Mouse (Mus musculus): Measurements from ENCODE around the gene Zc2hc1b. TPM values are rescaled to one million over a fixed set of nuclear protein-coding genes. Genes with fewer than 3 reads are reported as not detected.

Zc2hc1b gene
- total RNA-seq, 2 experiments from 2014 or later = not detected

- ATAC-seq (replicated peaks; ENCODE audit: low FRiP score, poor library complexity, severe bottlenecking) = no peak
These were observed 2.4 kb upstream of the Zc2hc1b start for GRCm38 (mm10) chr10:13180211-13180610.

DNA sequence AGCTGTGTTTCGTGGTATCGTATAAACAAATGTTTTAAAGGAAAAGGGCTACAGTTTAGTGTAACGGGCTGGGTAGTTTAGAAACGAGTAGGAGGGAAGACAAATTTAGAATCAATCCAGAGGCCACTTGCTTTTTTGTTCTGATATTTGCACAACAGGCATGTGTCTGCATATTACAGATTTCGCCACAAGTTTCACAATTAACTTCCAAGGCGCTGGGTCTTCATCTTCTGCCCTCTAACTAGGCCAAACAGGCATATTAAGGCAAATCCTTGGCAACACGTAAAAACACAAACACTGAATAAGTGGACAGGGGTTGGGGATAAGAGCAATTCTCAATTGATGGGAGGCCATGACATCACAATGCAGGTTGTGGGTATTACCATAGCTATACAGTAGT is 2.0 kb downstream of the Zc2hc1b start:
- no peak for ATAC-seq (replicated peaks; ENCODE audit: low FRiP score, poor library complexity, severe bottlenecking)

GRCm38 (mm10) chr10:13172798-13173221 is 5.0 kb downstream of the Zc2hc1b start:
- no peak for ATAC-seq (replicated peaks; ENCODE audit: low FRiP score, poor library complexity, severe bottlenecking)

DNA sequence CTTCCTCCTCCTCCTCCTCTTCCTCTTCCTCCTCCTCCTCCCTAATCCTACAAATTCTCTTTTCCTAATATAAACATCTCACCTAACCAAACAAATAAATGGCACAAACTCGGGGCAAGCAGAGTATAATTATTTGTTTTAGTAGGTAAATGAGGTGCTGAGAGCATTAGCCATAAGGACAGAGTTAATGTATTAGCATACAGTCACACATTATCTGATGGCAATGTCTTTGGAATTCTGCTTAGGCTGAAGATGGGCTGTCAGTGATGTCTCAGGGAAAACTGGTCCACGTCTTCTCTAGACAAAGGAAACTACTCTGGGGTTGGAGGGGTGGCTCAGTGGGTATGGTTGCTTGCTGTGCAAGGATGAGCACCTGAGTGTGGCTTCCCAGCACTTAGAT is 6.4 kb downstream of the Zc2hc1b start:
- ATAC-seq (replicated peaks; ENCODE audit: low FRiP score, poor library complexity, severe bottlenecking) = no peak

GRCm38 (mm10) chr10:13170739-13171448 is 6.9 kb downstream of the Zc2hc1b start:
- ATAC-seq (replicated peaks; ENCODE audit: low FRiP score, poor library complexity, severe bottlenecking) = no peak

DNA sequence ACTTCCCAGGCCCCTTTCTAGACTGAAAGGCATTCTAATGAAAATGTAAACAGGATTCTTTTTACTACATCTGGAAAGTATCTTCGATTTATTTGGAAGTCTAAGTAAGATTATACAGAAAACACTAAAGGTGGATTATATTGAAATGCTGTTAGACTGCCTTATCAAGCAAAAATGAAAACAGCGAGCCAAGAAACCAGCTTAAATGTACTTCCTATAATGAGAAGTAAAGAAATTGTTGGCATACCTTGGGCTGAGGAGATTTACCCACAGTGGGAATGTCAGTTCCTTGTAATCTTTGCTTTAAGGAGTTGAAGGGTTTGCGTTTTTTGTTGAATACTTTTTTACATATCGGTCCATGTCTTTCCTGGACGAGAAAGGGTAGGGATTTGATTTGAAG is 9.4 kb downstream of the Zc2hc1b start:
- no peak for ATAC-seq (replicated peaks; ENCODE audit: low FRiP score, poor library complexity, severe bottlenecking)

GRCm38 (mm10) chr10:13162031-13162430 is 15.8 kb downstream of the Zc2hc1b start:
- no peak for ATAC-seq (replicated peaks; ENCODE audit: low FRiP score, poor library complexity, severe bottlenecking)

GRCm38 (mm10) chr10:13160913-13161312 is 16.9 kb downstream of the Zc2hc1b start:
- no peak for ATAC-seq (replicated peaks; ENCODE audit: low FRiP score, poor library complexity, severe bottlenecking)

- ATAC-seq (replicated peaks; ENCODE audit: low FRiP score, poor library complexity, severe bottlenecking) = no peak
These were observed 22.4 kb downstream of the Zc2hc1b start for GRCm38 (mm10) chr10:13155377-13155776.

- no peak for ATAC-seq (replicated peaks; ENCODE audit: low FRiP score, poor library complexity, severe bottlenecking)
These were observed 24.9 kb downstream of the Zc2hc1b start for GRCm38 (mm10) chr10:13152811-13153364.

DNA sequence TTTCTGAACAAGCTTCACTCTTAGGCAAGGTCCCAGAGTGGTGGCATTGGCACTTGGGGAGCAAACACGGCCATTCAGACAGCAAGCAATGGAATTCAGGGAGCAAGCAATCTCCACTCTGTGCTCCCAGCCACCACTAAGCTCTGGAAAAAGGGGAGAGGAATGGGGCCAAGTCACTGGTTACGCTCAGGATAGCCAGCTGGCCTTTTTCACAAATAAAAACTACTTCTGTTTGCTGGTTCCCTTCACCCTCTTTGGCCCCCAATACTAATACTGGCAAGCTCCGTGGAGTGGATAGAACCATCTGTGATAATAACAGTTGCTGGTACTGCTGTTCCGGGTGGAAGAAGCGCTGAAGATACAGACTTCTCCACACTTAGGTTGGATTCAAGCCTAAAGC is 26.5 kb downstream of the Zc2hc1b start:
- no peak for ATAC-seq (replicated peaks; ENCODE audit: low FRiP score, poor library complexity, severe bottlenecking)

- ATAC-seq (replicated peaks; ENCODE audit: low FRiP score, poor library complexity, severe bottlenecking) = no peak
These were observed 27.4 kb downstream of the Zc2hc1b start for GRCm38 (mm10) chr10:13150435-13150834.

DNA sequence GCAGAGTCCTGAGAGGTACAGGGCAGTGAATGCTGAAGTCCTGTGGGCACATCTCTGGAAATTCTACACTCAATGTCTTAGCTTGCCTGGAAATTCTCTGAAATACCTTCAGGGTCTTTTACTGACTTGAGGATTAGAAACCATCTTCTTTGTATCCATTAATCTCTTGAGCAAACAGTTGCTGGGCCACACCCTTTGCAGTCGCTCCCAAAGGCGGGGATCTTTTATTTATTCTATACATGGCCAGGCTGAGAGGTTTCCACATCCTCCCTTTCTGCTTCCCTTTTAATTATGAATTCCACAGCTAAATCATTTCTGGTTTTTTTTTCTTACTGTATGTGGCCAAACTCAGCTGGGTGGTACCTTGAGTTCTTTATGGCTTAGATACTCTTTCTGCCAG is 37.4 kb downstream of the Zc2hc1b start:
- no peak for ATAC-seq (replicated peaks; ENCODE audit: low FRiP score, poor library complexity, severe bottlenecking)

GRCm38 (mm10) chr10:13137906-13138305 is 39.9 kb downstream of the Zc2hc1b start:
- ATAC-seq (replicated peaks; ENCODE audit: low FRiP score, poor library complexity, severe bottlenecking) = no peak

DNA sequence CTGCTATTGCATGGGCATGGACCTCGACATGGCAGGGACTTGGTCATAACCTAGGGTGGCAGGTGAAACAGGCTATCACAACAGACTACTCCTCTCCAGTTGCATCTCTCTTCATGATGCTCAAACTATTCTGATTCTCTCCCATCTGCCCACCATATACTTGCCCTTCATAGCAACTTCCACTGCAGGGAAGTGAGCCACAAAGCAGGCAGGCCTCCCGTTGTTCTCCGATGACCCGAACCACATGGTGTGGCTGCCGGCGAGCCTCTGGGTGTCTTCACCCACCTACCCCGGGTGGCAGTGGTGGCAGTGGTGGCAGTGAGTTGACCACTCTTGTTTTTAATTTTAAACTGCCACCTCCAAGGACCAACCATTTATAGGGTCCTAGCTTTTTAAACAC is 42.1 kb downstream of the Zc2hc1b start:
- ATAC-seq (replicated peaks; ENCODE audit: low FRiP score, poor library complexity, severe bottlenecking) = no peak

GRCm38 (mm10) chr10:13135276-13135675 is 42.5 kb downstream of the Zc2hc1b start:
- ATAC-seq (replicated peaks; ENCODE audit: low FRiP score, poor library complexity, severe bottlenecking) = no peak

DNA sequence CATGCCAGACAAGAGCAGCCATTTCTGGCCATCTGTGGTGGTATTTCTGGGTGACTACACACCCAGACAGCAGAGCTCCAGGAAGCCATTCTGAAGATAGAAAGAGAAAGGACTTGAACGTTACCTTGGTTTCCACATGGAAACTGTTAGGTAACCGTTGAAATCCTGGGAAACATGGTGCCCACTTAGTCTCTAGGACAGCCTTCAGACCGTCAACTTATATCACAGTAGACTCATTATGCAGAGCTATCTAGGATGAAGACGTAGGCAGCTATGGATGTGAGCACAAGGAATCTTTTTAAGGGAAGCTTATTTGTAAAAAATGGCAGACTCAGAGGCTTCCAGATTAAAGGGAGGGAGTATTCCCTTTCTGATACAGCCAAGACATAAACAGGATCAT is 44.0 kb downstream of the Zc2hc1b start:
- ATAC-seq (replicated peaks; ENCODE audit: low FRiP score, poor library complexity, severe bottlenecking) = no peak

DNA sequence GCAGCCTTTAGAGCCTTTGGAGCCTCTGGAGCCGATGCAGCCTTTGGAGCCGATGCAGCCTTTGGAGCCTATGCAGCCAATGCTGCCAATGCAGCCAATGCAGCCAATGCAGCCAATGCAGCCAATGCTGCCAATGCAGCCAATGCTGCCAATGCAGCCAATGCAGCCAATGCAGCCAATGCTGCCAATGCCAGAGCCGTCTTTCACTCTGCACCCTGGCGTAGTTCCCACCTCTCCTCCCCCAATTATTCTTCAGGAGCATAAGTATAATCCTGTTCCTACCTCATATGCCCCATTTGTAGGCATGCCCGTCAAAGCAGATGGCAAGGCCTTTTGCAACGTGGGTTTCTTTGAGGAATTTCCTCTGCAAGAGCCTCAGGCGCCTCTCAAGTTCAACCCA is 49.9 kb downstream of the Zc2hc1b start:
- no peak for ATAC-seq (replicated peaks; ENCODE audit: low FRiP score, poor library complexity, severe bottlenecking)

- no peak for ATAC-seq (replicated peaks; ENCODE audit: low FRiP score, poor library complexity, severe bottlenecking)
These were observed 50.5 kb downstream of the Zc2hc1b start for GRCm38 (mm10) chr10:13127335-13127734.

DNA sequence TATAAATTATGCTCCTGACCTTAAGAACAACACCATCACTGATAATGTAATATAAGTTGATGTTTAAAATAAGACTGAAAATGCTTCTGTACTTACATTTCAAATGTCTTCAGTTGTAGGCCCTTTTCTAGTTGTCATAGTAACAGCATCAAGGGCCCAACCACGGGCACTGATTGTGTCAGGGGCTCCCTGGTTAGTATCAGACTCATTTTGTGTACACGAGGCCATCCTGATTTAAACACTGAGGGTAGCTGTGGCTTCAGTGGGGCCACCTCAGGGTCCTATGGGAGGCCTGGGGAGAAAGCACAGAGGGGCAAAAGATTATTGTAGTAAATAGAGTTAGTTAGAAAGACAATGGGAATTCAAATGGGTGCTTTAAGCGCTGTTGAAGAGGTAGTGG is 52.0 kb downstream of the Zc2hc1b start:
- no peak for ATAC-seq (replicated peaks; ENCODE audit: low FRiP score, poor library complexity, severe bottlenecking)

DNA sequence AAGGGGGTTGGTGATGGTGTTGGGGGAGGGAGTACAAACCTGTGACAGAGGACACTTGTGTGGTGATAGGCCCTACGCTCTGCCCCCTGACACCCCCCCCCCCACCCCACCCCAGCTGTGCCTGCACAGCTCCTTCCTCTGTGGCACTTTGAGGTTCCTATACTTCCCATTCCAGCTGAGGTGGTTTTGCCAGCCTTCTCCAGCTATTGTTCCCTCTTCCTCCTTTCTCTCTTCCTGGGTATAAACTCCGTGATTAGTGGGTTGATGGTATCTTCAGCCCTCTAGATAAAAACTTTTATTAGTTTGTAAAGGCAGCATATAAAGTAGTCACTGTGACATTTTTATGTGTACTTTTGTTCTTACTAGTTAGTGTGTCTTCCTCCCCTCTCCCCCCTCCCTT is 58.5 kb downstream of the Zc2hc1b start:
- ATAC-seq (replicated peaks; ENCODE audit: low FRiP score, poor library complexity, severe bottlenecking) = no peak

- no peak for ATAC-seq (replicated peaks; ENCODE audit: low FRiP score, poor library complexity, severe bottlenecking)
These were observed 59.1 kb downstream of the Zc2hc1b start for GRCm38 (mm10) chr10:13118770-13119102.

Measured in erythroid progenitor cell, adult 5-6 weeks (primary cell).